Mouse (Mus musculus): ENCODE data around the gene Trpc4. TPM values are rescaled to one million over a fixed set of nuclear protein-coding genes. Genes with fewer than 3 reads are reported as not detected.

Trpc4 gene
- polyA plus RNA-seq, 1 experiment, result 0.10 TPM

- Histone ChIP-seq H3K36me3 (ENCODE audit: control insufficient read depth, insufficient read depth, low read length) (no peaks in the 10 kb centered on the region), H3K27me3 (ENCODE audit: control insufficient read depth, insufficient read depth, low read length) (no peaks in the 10 kb centered on the region), H3K27ac (ENCODE audit: insufficient read depth, low read depth, low read length) (no peak overlapping the region), H3K4me3 (ENCODE audit: low read depth, low read length) (no peak overlapping the region), H3K4me1 (ENCODE audit: control insufficient read depth, insufficient read depth, insufficient read length, low read length) (no peaks in the 10 kb centered on the region)
- TF ChIP-seq CTCF (IDR thresholded peaks at IDR 0.05; ENCODE audit: extremely low read depth, insufficient read length, insufficient replicate concordance, low read depth, low read length) (no peak), POLR2A (IDR thresholded peaks at IDR 0.05; ENCODE audit: low read depth, low read length) (no peak)
- WGBS, result 96% methylated on average over 1 of the region's 1 CpGs
Measured at GRCm38 (mm10) chr3:54266943-54267342, 111.1 kb downstream of the Trpc4 start.

GRCm38 (mm10) chr3:54269180-54269579 is 113.3 kb downstream of the Trpc4 start:
- no peak for TF ChIP-seq CTCF (IDR thresholded peaks at IDR 0.05; ENCODE audit: extremely low read depth, insufficient read length, insufficient replicate concordance, low read depth, low read length)
- TF ChIP-seq POLR2A (IDR thresholded peaks at IDR 0.05; ENCODE audit: low read depth, low read length), result no peak
- no peaks in the 10 kb centered on the region for H3K36me3 ChIP-seq (ENCODE audit: control insufficient read depth, insufficient read depth, low read length)
- 83% methylated on average over 6 of the region's 6 CpGs for WGBS
- no peak overlapping the region for H3K4me3 ChIP-seq (ENCODE audit: low read depth, low read length)
- H3K27me3 ChIP-seq (ENCODE audit: control insufficient read depth, insufficient read depth, low read length), result no peaks in the 10 kb centered on the region
- no peak overlapping the region for H3K27ac ChIP-seq (ENCODE audit: insufficient read depth, low read depth, low read length)
- no peaks in the 10 kb centered on the region for H3K4me1 ChIP-seq (ENCODE audit: control insufficient read depth, insufficient read depth, insufficient read length, low read length)

GRCm38 (mm10) chr3:54274651-54275050 is 118.8 kb downstream of the Trpc4 start:
- no peaks in the 10 kb centered on the region for H3K27me3 ChIP-seq (ENCODE audit: control insufficient read depth, insufficient read depth, low read length)
- no peaks in the 10 kb centered on the region for H3K36me3 ChIP-seq (ENCODE audit: control insufficient read depth, insufficient read depth, low read length)
- WGBS, result 56% methylated on average over 7 of the region's 7 CpGs
- no peak overlapping the region for H3K4me3 ChIP-seq (ENCODE audit: low read depth, low read length)
- H3K4me1 ChIP-seq (ENCODE audit: control insufficient read depth, insufficient read depth, insufficient read length, low read length), result no peaks in the 10 kb centered on the region
- no peak overlapping the region for H3K27ac ChIP-seq (ENCODE audit: insufficient read depth, low read depth, low read length)
- TF ChIP-seq CTCF (IDR thresholded peaks at IDR 0.05; ENCODE audit: extremely low read depth, insufficient read length, insufficient replicate concordance, low read depth, low read length) (no peak), POLR2A (IDR thresholded peaks at IDR 0.05; ENCODE audit: low read depth, low read length) (no peak)

- Histone ChIP-seq H3K4me3 (ENCODE audit: low read depth, low read length) (no peak overlapping the region), H3K36me3 (ENCODE audit: control insufficient read depth, insufficient read depth, low read length) (no peaks in the 10 kb centered on the region), H3K27me3 (ENCODE audit: control insufficient read depth, insufficient read depth, low read length) (no peaks in the 10 kb centered on the region), H3K4me1 (ENCODE audit: control insufficient read depth, insufficient read depth, insufficient read length, low read length) (no peaks in the 10 kb centered on the region), H3K27ac (ENCODE audit: insufficient read depth, low read depth, low read length) (no peak overlapping the region)
- WGBS, result 65% methylated on average over 3 of the region's 3 CpGs
- TF ChIP-seq CTCF (IDR thresholded peaks at IDR 0.05; ENCODE audit: extremely low read depth, insufficient read length, insufficient replicate concordance, low read depth, low read length) (no peak), POLR2A (IDR thresholded peaks at IDR 0.05; ENCODE audit: low read depth, low read length) (no peak)
Measured at GRCm38 (mm10) chr3:54289731-54290130, 133.9 kb downstream of the Trpc4 start.

- H3K27ac ChIP-seq (ENCODE audit: insufficient read depth, low read depth, low read length), result no peak overlapping the region
- no peaks in the 10 kb centered on the region for H3K4me1 ChIP-seq (ENCODE audit: control insufficient read depth, insufficient read depth, insufficient read length, low read length)
- no peaks in the 10 kb centered on the region for H3K36me3 ChIP-seq (ENCODE audit: control insufficient read depth, insufficient read depth, low read length)
- 57% methylated on average over 5 of the region's 5 CpGs for WGBS
- TF ChIP-seq CTCF (IDR thresholded peaks at IDR 0.05; ENCODE audit: extremely low read depth, insufficient read length, insufficient replicate concordance, low read depth, low read length), result no peak
- no peak for TF ChIP-seq POLR2A (IDR thresholded peaks at IDR 0.05; ENCODE audit: low read depth, low read length)
- no peaks in the 10 kb centered on the region for H3K27me3 ChIP-seq (ENCODE audit: control insufficient read depth, insufficient read depth, low read length)
- H3K4me3 ChIP-seq (ENCODE audit: low read depth, low read length), result no peak overlapping the region
Measured at GRCm38 (mm10) chr3:54310604-54311003, 154.8 kb downstream of the Trpc4 start.

GRCm38 (mm10) chr3:54314055-54314454 is 158.2 kb downstream of the Trpc4 start:
- 49% methylated on average over 2 of the region's 2 CpGs for WGBS
- no peaks in the 10 kb centered on the region for H3K27me3 ChIP-seq (ENCODE audit: control insufficient read depth, insufficient read depth, low read length)
- no peak overlapping the region for H3K27ac ChIP-seq (ENCODE audit: insufficient read depth, low read depth, low read length)
- H3K36me3 ChIP-seq (ENCODE audit: control insufficient read depth, insufficient read depth, low read length), result no peaks in the 10 kb centered on the region
- no peak overlapping the region for H3K4me3 ChIP-seq (ENCODE audit: low read depth, low read length)
- no peak for TF ChIP-seq POLR2A (IDR thresholded peaks at IDR 0.05; ENCODE audit: low read depth, low read length)
- no peak for TF ChIP-seq CTCF (IDR thresholded peaks at IDR 0.05; ENCODE audit: extremely low read depth, insufficient read length, insufficient replicate concordance, low read depth, low read length)
- no peaks in the 10 kb centered on the region for H3K4me1 ChIP-seq (ENCODE audit: control insufficient read depth, insufficient read depth, insufficient read length, low read length)

- 25% methylated on average over 9 of the region's 9 CpGs for WGBS
- H3K4me1 ChIP-seq (ENCODE audit: control insufficient read depth, insufficient read depth, insufficient read length, low read length), result no peaks in the 10 kb centered on the region
- no peak overlapping the region for H3K4me3 ChIP-seq (ENCODE audit: low read depth, low read length)
- TF ChIP-seq CTCF (IDR thresholded peaks at IDR 0.05; ENCODE audit: extremely low read depth, insufficient read length, insufficient replicate concordance, low read depth, low read length) (peak; percentile 74), POLR2A (IDR thresholded peaks at IDR 0.05; ENCODE audit: low read depth, low read length) (no peak)
- no peaks in the 10 kb centered on the region for H3K36me3 ChIP-seq (ENCODE audit: control insufficient read depth, insufficient read depth, low read length)
- H3K27me3 ChIP-seq (ENCODE audit: control insufficient read depth, insufficient read depth, low read length), result no peaks in the 10 kb centered on the region
- no peak overlapping the region for H3K27ac ChIP-seq (ENCODE audit: insufficient read depth, low read depth, low read length)
Measured at GRCm38 (mm10) chr3:54352891-54353652, 197.2 kb downstream of the Trpc4 start.

All from small intestine, adult 2 months (tissue).